Mouse (Mus musculus) C3H10T1/2 (cell line): ENCODE data around the gene Ighmbp2. TPM values are rescaled to one million over a fixed set of nuclear protein-coding genes. Genes with fewer than 3 reads are reported as not detected.

Experiments used
- polyA plus RNA-seq, 2 experiments: library from polyadenylated mRNA; unstranded; fragments of >200 nt; fragmentation: generic; extraction: Trizol; gene quantifications; one replicate each; pipeline ENCODE4 v1.2.1; 2012; ENCODE audit warnings: missing spikeins in 2 of 2

The Ighmbp2 gene
- polyA plus RNA-seq, result 1 to 10 TPM; 2.8 to 8.4 TPM

DNA sequence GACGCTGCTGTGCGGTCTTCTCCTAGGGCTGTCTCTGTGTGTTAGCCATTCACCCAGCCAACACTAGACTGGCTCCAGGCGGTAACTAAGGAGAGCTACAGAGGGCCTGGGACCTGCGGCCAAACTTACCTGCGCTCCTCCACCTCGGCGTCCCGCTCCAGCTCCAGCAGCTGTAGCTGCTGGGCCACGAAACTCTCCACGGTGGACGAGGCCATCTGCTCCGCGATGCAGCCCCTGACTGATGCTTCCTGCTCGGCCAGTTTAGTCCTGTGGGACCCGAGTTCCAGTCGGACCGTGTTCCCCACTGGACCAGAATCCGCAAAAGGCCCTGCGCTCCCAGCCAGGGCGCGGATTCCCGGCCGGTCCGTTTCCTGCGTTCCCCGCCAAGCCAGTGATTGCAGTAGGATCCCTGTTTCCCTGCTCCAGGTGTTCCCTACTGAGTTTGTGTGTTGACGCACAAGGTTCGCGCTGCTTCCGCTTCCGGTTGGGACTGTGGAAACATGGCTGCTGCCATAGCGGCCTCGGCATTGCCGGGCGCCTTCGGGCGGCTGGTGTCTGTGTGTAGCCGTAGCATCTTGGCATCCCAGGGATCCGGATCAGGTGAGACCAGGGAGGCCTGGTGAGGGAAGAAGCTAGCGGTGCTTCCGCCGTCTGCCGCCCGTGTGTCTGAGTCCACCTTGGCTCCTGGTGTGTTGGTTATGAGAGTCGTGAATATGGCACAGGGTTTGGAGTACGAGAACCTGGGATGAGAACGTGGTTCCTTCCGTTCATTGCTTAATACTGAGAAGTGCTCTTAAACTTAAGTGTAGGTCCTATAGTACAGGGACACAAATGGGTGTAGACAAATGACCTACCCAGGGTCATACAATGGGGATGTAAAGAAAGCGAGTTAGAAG, at the start of gene Ighmbp2, which contains the start of gene Mrpl21:
TSS of gene Ighmbp2 (minus strand) at position 446 of the 896 bp plus-strand sequence.
TSS of gene Mrpl21 (plus strand) at position 330 of the 896 bp plus-strand sequence.

DNA sequence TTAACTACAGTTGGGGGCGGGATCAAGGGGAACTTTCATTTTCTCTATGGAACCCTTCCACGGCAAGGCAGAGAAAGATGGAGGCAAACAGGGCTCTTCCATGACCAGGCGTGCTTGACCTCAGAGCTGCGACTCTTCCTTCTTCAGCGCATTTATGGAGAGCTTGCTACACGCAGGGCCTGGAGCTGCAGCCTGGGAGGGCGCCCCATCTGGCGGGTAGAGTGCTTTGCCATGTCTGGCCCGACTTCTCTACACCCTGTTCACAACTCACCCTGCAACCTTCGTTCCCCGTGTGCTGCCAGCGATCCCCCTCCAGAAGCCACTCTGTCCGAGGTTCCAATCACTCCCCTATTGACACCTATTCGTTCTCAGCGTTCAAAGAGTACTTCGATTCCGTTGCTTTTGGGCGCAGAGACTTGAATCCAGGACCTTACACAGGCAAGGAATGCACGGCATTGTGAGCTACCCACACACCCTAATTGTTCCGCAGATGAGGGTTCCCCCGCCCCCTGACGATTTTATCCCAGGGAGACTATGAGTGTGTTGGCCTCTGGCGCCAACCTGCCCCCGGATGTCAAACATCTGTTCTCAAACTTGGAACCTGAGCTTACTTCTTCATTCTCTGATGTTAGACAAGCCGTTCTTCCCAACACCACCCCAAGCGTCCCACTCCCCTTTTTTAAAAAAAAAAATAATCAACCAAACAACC, 39.6 kb upstream of the Ighmbp2 start, which contains the start of gene Cpt1a:
TSS of gene Cpt1a (plus strand) at position 74 of the 709 bp plus-strand sequence.

Other genes with a start within 250 kb of the Ighmbp2 start
- 10 to 100 TPM; 47.8 to 86.3 TPM for gene Mrpl21, start 116 bp downstream of the Ighmbp2 start, polyA plus RNA-seq
- gene Cpt1a, start 39.3 kb upstream of the Ighmbp2 start, polyA plus RNA-seq, result 10 to 100 TPM in 1 of 2 experiments, 1 to 10 TPM in 1; 6.4 to 52.6 TPM
- gene Tesmin, start 105.8 kb upstream of the Ighmbp2 start, polyA plus RNA-seq, result under 1 TPM; 0.04 to 0.34 TPM
- not detected for gene Gal, start 131.5 kb upstream of the Ighmbp2 start, polyA plus RNA-seq